Mouse (Mus musculus) limb, embryonic 12.5 days (tissue): ENCODE data around the gene Mamdc4. TPM values are rescaled to one million over a fixed set of nuclear protein-coding genes. Genes with fewer than 3 reads are reported as not detected.

Source experiments
- ATAC-seq: fragments of 200-750 bp; cut with Nextera tagmentation; 2 replicates; pipeline ENCODE4 v1.8.0; 2017; ENCODE audit warnings: low read depth, moderate TSS enrichment; ENCODE audit not compliant: insufficient number of reproducible peaks, insufficient read depth, low FRiP score, low TSS enrichment
- H3K27ac ChIP-seq: fragments of 300-500 bp; sonication (generic); 2 replicates; pipeline ENCODE4 v1.5.1; 2016; ENCODE audit warnings: mild to moderate bottlenecking, moderate library complexity
- H3K27me3 ChIP-seq: fragments of 300-500 bp; sonication (generic); 2 replicates; pipeline ENCODE4 v1.6.1; 2016; ENCODE audit warnings: mild to moderate bottlenecking, moderate library complexity
- H3K36me3 ChIP-seq: fragments of 300-500 bp; sonication (generic); 2 replicates; pipeline ENCODE4 v1.6.1; 2016; ENCODE audit warnings: mild to moderate bottlenecking, moderate library complexity
- H3K4me1 ChIP-seq: fragments of 300-500 bp; sonication (generic); replicated peaks from 2 replicates; pipeline ENCODE4 v1.6.1; 2016
- H3K4me2 ChIP-seq: fragments of 300-500 bp; sonication (generic); 2 replicates; pipeline ENCODE4 v1.6.1; 2016; ENCODE audit warnings: mild to moderate bottlenecking, moderate library complexity
- H3K4me3 ChIP-seq: fragments of 300-500 bp; sonication (generic); replicated peaks from 2 replicates; pipeline ENCODE4 v1.5.1; 2016; ENCODE audit warnings: mild to moderate bottlenecking
- H3K9ac ChIP-seq: fragments of 300-500 bp; sonication (generic); replicated peaks from 2 replicates; pipeline ENCODE4 v1.6.1; 2016; ENCODE audit warnings: mild to moderate bottlenecking, moderate library complexity
- H3K9me3 ChIP-seq: fragments of 300-500 bp; sonication (generic); 2 replicates; pipeline ENCODE4 v1.6.1; 2016; ENCODE audit warnings: mild to moderate bottlenecking, moderate library complexity
- WGBS: fragments of 180-500 bp; shearing (Covaris S2); methylation state at CpG from one replicate; pipeline ENCODE4 v1.1.7; 2016; 5-methylcytosine and 5-hydroxymethylcytosine counted together
- polyA plus RNA-seq: library from polyadenylated mRNA; unstranded; fragments of >200 nt; fragmentation: Nextera tagmentation; extraction: Ambion mirVana; gene quantifications from 2 replicates; pipeline ENCODE4 v1.2.1, GENCODE M21; 2016

Mamdc4 gene
- polyA plus RNA-seq, 1 experiment from 2014 or later: 3.0 TPM

- Histone ChIP-seq H3K27me3 (no peaks in the 10 kb centered on the region), H3K36me3 (peaks cover 44% of the 10 kb centered on the region), H3K4me2 (no peak overlapping the region), H3K9ac (no peak overlapping the region), H3K4me3 (no peak overlapping the region), H3K27ac (no peak overlapping the region), H3K9me3 (no peaks in the 10 kb centered on the region), H3K4me1 (peaks cover 16% of the 10 kb centered on the region)
- 95% methylated on average over 4 of the region's 4 CpGs for WGBS
- ATAC-seq: no peak
Measured at GRCm38 (mm10) chr2:25540541-25540948, 34.1 kb downstream of the Mamdc4 start.

- Histone ChIP-seq H3K9me3 (no peaks in the 10 kb centered on the region), H3K36me3 (peaks cover 69% of the 10 kb centered on the region), H3K27me3 (no peaks in the 10 kb centered on the region), H3K27ac (no peak overlapping the region), H3K4me2 (no peak overlapping the region), H3K4me3 (no peak overlapping the region), H3K9ac (no peak overlapping the region), H3K4me1 (peaks cover under 1% of the 10 kb centered on the region)
- ATAC-seq: no peak
- 90% methylated on average over 8 of the region's 8 CpGs for WGBS
Measured at GRCm38 (mm10) chr2:25536531-25536930, 38.1 kb downstream of the Mamdc4 start.

- Histone ChIP-seq H3K27me3 (no peaks in the 10 kb centered on the region), H3K9ac (no peak overlapping the region), H3K9me3 (no peaks in the 10 kb centered on the region), H3K27ac (no peak overlapping the region), H3K4me2 (no peak overlapping the region), H3K4me1 (no peaks in the 10 kb centered on the region), H3K4me3 (no peak overlapping the region), H3K36me3 (peaks cover 84% of the 10 kb centered on the region)
- WGBS: 93% methylated on average over 2 of the region's 2 CpGs
- ATAC-seq: no peak
Measured at GRCm38 (mm10) chr2:25534866-25535182, 39.8 kb downstream of the Mamdc4 start.

- Histone ChIP-seq H3K4me1 (no peaks in the 10 kb centered on the region), H3K9me3 (no peaks in the 10 kb centered on the region), H3K27ac (no peak overlapping the region), H3K27me3 (no peaks in the 10 kb centered on the region), H3K9ac (no peak overlapping the region), H3K36me3 (peaks cover 84% of the 10 kb centered on the region), H3K4me3 (no peak overlapping the region), H3K4me2 (no peak overlapping the region)
- WGBS: 92% methylated on average over 3 of the region's 3 CpGs
- no peak for ATAC-seq
Measured at GRCm38 (mm10) chr2:25534178-25534865, 40.3 kb downstream of the Mamdc4 start.

- 94% methylated on average over 2 of the region's 2 CpGs for WGBS
Measured at GRCm38 (mm10) chr2:25533707-25534106, 40.9 kb downstream of the Mamdc4 start.

GRCm38 (mm10) chr2:25526510-25527302, 47.9 kb downstream of the Mamdc4 start:
- no peaks in the 10 kb centered on the region for H3K4me1 ChIP-seq
- H3K4me3 ChIP-seq: no peak overlapping the region
- whole genome bisulfite sequencing: 87% methylated on average over 9 of the region's 9 CpGs
- H3K27ac ChIP-seq: no peak overlapping the region
- peaks cover 98% of the 10 kb centered on the region for H3K36me3 ChIP-seq
- H3K4me2 ChIP-seq: no peak overlapping the region
- H3K9ac ChIP-seq: no peak overlapping the region
- H3K9me3 ChIP-seq: no peaks in the 10 kb centered on the region
- no peak for ATAC-seq
- H3K27me3 ChIP-seq: no peaks in the 10 kb centered on the region

More at GRCm38 (mm10) chr2:25533707-25534106, 40.9 kb downstream of the Mamdc4 start:
- H3K4me2 ChIP-seq: no peak overlapping the region
- no peak for ATAC-seq
- no peak overlapping the region for H3K27ac ChIP-seq
- H3K9me3 ChIP-seq: no peaks in the 10 kb centered on the region
- H3K9ac ChIP-seq: no peak overlapping the region
- H3K27me3 ChIP-seq: no peaks in the 10 kb centered on the region
- H3K36me3 ChIP-seq: peaks cover 88% of the 10 kb centered on the region
- H3K4me3 ChIP-seq: no peak overlapping the region
- H3K4me1 ChIP-seq: no peaks in the 10 kb centered on the region

Other genes with a start within 250 kb of the Mamdc4 start
- 57.2 and 58.9 TPM in 2 replicates for gene Man1b1, start 242.5 kb downstream of the Mamdc4 start, polyA plus RNA-seq
- 19.7 and 21.8 TPM in 2 replicates for gene Dpp7, start 218.5 kb downstream of the Mamdc4 start, polyA plus RNA-seq
- 7.2 and 7.8 TPM in 2 replicates for gene Uap1l1, start 209.2 kb downstream of the Mamdc4 start, polyA plus RNA-seq
- 63.4 and 69.0 TPM in 2 replicates for gene Sapcd2, start 202.5 kb downstream of the Mamdc4 start, polyA plus RNA-seq
- gene Entpd2, start 179.0 kb downstream of the Mamdc4 start, polyA plus RNA-seq: 0.15 and 0.31 TPM in 2 replicates
- 10.9 and 12.6 TPM in 2 replicates for gene Npdc1, start 175.5 kb downstream of the Mamdc4 start, polyA plus RNA-seq
- gene Fut7, start 151.6 kb downstream of the Mamdc4 start, polyA plus RNA-seq: not detected in 2 replicates
- 3.5 and 5.3 TPM in 2 replicates for gene Abca2, start 146.1 kb downstream of the Mamdc4 start, polyA plus RNA-seq
- gene Clic3, start 118.0 kb downstream of the Mamdc4 start, polyA plus RNA-seq: 0.68 and 1.0 TPM in 2 replicates
- 23.2 and 23.6 TPM in 2 replicates for gene Paxx, start 113.8 kb downstream of the Mamdc4 start, polyA plus RNA-seq
- gene Ptgds, start 104.8 kb downstream of the Mamdc4 start, polyA plus RNA-seq: 0.35 and 0.50 TPM in 2 replicates
- gene Lcn12, start 80.9 kb downstream of the Mamdc4 start, polyA plus RNA-seq: not detected in 2 replicates
- 68.4 and 76.8 TPM in 2 replicates for gene Fbxw5, start 74.1 kb downstream of the Mamdc4 start, polyA plus RNA-seq
- 4.0 and 6.1 TPM in 2 replicates for gene C8g, start 73.1 kb downstream of the Mamdc4 start, polyA plus RNA-seq
- 36.9 and 39.2 TPM in 2 replicates for gene Traf2, start 27.9 kb downstream of the Mamdc4 start, polyA plus RNA-seq
- gene Edf1, start 17.0 kb downstream of the Mamdc4 start, polyA plus RNA-seq: 320 and 329 TPM in 2 replicates
- 183 and 184 TPM in 2 replicates for gene Phpt1, start 379 bp upstream of the Mamdc4 start, polyA plus RNA-seq
- gene Ajm1, start 6.9 kb upstream of the Mamdc4 start, polyA plus RNA-seq: 0.08 and 0.23 TPM in 2 replicates
- gene Rabl6, start 33.7 kb upstream of the Mamdc4 start, polyA plus RNA-seq: 81.3 and 83.0 TPM in 2 replicates
- 0.18 and 0.27 TPM in 2 replicates for gene Ccdc183, start 42.8 kb upstream of the Mamdc4 start, polyA plus RNA-seq
- gene Tmem141, start 47.2 kb upstream of the Mamdc4 start, polyA plus RNA-seq: 21.9 and 22.6 TPM in 2 replicates
- 0.40 and 0.68 TPM in 2 replicates for gene Fcna, start 53.2 kb upstream of the Mamdc4 start, polyA plus RNA-seq
- 0.36 TPM in 1 of 2 replicates, not detected in the other for gene Lcn8, start 78.3 kb upstream of the Mamdc4 start, polyA plus RNA-seq
- not detected in 2 replicates for gene Lcn5, start 83.1 kb upstream of the Mamdc4 start, polyA plus RNA-seq
- not detected in 2 replicates for gene Lcn6, start 101.9 kb upstream of the Mamdc4 start, polyA plus RNA-seq
- not detected in 2 replicates for gene Lcn10, start 107.9 kb upstream of the Mamdc4 start, polyA plus RNA-seq
- not detected in 2 replicates for gene Obp2a, start 125.2 kb upstream of the Mamdc4 start, polyA plus RNA-seq
- 91.2 and 91.3 TPM in 2 replicates for gene Bmyc, start 131.9 kb upstream of the Mamdc4 start, polyA plus RNA-seq
- gene Obp2b, start 162.2 kb upstream of the Mamdc4 start, polyA plus RNA-seq: not detected in 2 replicates
- not detected in 2 replicates for gene Lcn3, start 190.7 kb upstream of the Mamdc4 start, polyA plus RNA-seq
- gene Lcn11, start 202.2 kb upstream of the Mamdc4 start, polyA plus RNA-seq: not detected in 2 replicates
- not detected in 2 replicates for gene Gm13539, start 207.4 kb upstream of the Mamdc4 start, polyA plus RNA-seq
- not detected in 2 replicates for gene Glt6d1, start 241.0 kb upstream of the Mamdc4 start, polyA plus RNA-seq
- gene Lcn9, start 248.3 kb upstream of the Mamdc4 start, polyA plus RNA-seq: not detected in 2 replicates